In genomic region chr10:14034790-14035189, GRCm38 (mm10) we compare ENCODE assay signal across 24 mouse cellular contexts.
A peak's percentile ranks its signal among the peaks of the same experiment; 100 is the strongest.
DNase-seq lines count a peak whose midpoint lies in the region; ATAC-seq and TF ChIP-seq lines count a peak whose summit lies in the region.
"Had no signal": no experiment of that assay in that cellular context is flagged by ENCODE, and none has a peak within 500 bp of the region (broad histone marks: within the 10 kb centered on the region; RNA-seq: fewer than 3 reads in every experiment).

No protein-coding gene starts in this region.

- H3K9ac ChIP-seq in kidney, embryonic 14.5 days (ENCODE audit: low read depth, low read length): no peak overlapping the region
- H3K9ac ChIP-seq: hindbrain, embryonic 13.5 days; liver, embryonic 15.5 days; lung, embryonic 15.5 days had no signal

- H3K4me3 ChIP-seq in gastrocnemius, adult 2 months: no peak overlapping the region
- no peak overlapping the region for H3K4me3 ChIP-seq in kidney, embryonic 14.5 days (ENCODE audit: low read length)
- no peak overlapping the region for H3K4me3 ChIP-seq in midbrain, embryonic 10.5 days
- H3K4me3 ChIP-seq: heart, adult 2 months; hindbrain, embryonic 13.5 days; left cerebral cortex, adult 2 months; liver, embryonic 15.5 days; lung, embryonic 15.5 days had no signal

- no peaks in the 10 kb centered on the region for H3K4me1 ChIP-seq in kidney, embryonic 14.5 days (ENCODE audit: control insufficient read depth, insufficient read depth, low read length)
- 0 out of 2 replicates have a peak, but pooled peaks cover 2% of the 10 kb centered on the region for H3K4me1 ChIP-seq in midbrain, embryonic 10.5 days
- H3K4me1 ChIP-seq: liver, embryonic 15.5 days; lung, embryonic 15.5 days had no signal

- no peak for TF ChIP-seq CTCF in gastrocnemius, adult 2 months (IDR thresholded peaks at IDR 0.05)

- H3K27me3 ChIP-seq in kidney, embryonic 14.5 days (ENCODE audit: control insufficient read depth, insufficient read depth, low read length): no peaks in the 10 kb centered on the region
- no peaks in the 10 kb centered on the region for H3K27me3 ChIP-seq in midbrain, embryonic 10.5 days (ENCODE audit: low read depth, poor library complexity, severe bottlenecking)
- H3K27me3 ChIP-seq: hindbrain, embryonic 13.5 days; liver, embryonic 15.5 days; lung, embryonic 15.5 days had no signal

- WGBS in kidney, embryonic 14.5 days: 71% methylated on average over 7 of the region's 7 CpGs
- 93% methylated on average over 7 of the region's 7 CpGs for WGBS in midbrain, embryonic 10.5 days

- DNase-seq in gastrocnemius, adult 2 months: no peak
- no peak for DNase-seq in gastrocnemius, postnatal 10 days
- DNase-seq in kidney, postnatal 36 days: peak; percentile 37 to 45
- DNase-seq in brain, adult 2 months (ENCODE audit: low read depth, low spot score): peak; percentile 49
- no peak for DNase-seq in Muller cell, postnatal 12 days (ENCODE audit: inconsistent ontology term)
- no peak for DNase-seq in midbrain, embryonic 10.5 days (ENCODE audit: low spot score)
- DNase-seq: adrenal gland, postnatal 25 days; cerebellum, adult 9-10 months; gastrocnemius, postnatal 25 days; heart, adult 2 months; kidney, postnatal 14 days; right cerebral cortex, adult 18-20 months; right cerebral cortex, postnatal 4 days; thymus, adult 2 months; thymus, postnatal 4 days had no signal

- H3K4me2 ChIP-seq in kidney, embryonic 14.5 days (replicated peaks; ENCODE audit: low read depth, low read length): no peak overlapping the region
- H3K4me2 ChIP-seq: hindbrain, embryonic 13.5 days; liver, embryonic 15.5 days; lung, embryonic 15.5 days had no signal

- peak overlapping the region; percentile 39 for H3K27ac ChIP-seq in gastrocnemius, adult 2 months
- no peak overlapping the region for H3K27ac ChIP-seq in kidney, embryonic 14.5 days (ENCODE audit: low read depth, low read length)
- no peak overlapping the region for H3K27ac ChIP-seq in midbrain, embryonic 10.5 days (replicated peaks)
- H3K27ac ChIP-seq: heart, adult 2 months; hindbrain, embryonic 13.5 days; left cerebral cortex, adult 2 months; liver, embryonic 15.5 days; lung, embryonic 15.5 days; macrophage; stomach, postnatal 0 days had no signal

- no peaks in the 10 kb centered on the region for H3K9me3 ChIP-seq in kidney, embryonic 14.5 days (ENCODE audit: control insufficient read depth, low read length)
- no peaks in the 10 kb centered on the region for H3K9me3 ChIP-seq in midbrain, embryonic 10.5 days (replicated peaks)
- H3K9me3 ChIP-seq: hindbrain, embryonic 13.5 days; liver, embryonic 15.5 days; lung, embryonic 15.5 days had no signal

- no peak for ATAC-seq in kidney, embryonic 14.5 days (ENCODE audit: low FRiP score, low TSS enrichment)
- ATAC-seq: forebrain, embryonic 14.5 days; midbrain, embryonic 16.5 days had no signal

- intact Hi-C loops in gastrocnemius, adult 2 months (cut with DNase I): no loop called here

- H3K36me3 ChIP-seq in kidney, embryonic 14.5 days (ENCODE audit: control insufficient read depth, insufficient read depth, low read length): no peaks in the 10 kb centered on the region
- no peaks in the 10 kb centered on the region for H3K36me3 ChIP-seq in midbrain, embryonic 10.5 days
- H3K36me3 ChIP-seq: hindbrain, embryonic 13.5 days; liver, embryonic 15.5 days; lung, embryonic 15.5 days had no signal

Comparison
In these comparisons a context has a peak if more than half of its experiments do, and no peak if none do; other contexts are left out.
1. DNase-seq: peak in kidney, postnatal 36 days (2 of 2) and brain, adult 2 months (single experiment); none in gastrocnemius, adult 2 months (single experiment), gastrocnemius, postnatal 10 days (single experiment), Muller cell, postnatal 12 days (single experiment) and midbrain, embryonic 10.5 days (single experiment).